Mouse (Mus musculus) right cerebral cortex, adult 18-20 months (tissue): Measurements from ENCODE around the gene Klf8.
"Not testable (repeated sequence)": the region's sequence is repeated elsewhere in the genome, so short reads cannot be mapped to it uniquely, and the experiment has no call there.

Source experiments
- DNase-seq: peaks from one replicate; pipeline ENCODE4 v3.0.0; 2022; ENCODE audit warnings: mixed read lengths

The Klf8 gene

GRCm38 (mm10) chrX:153237304-153237919 lies at the start of gene Klf8:
Klf8 (plus strand) TSS chrX:153237466.
- DNase-seq = peak; percentile 14

GRCm38 (mm10) chrX:153199185-153199584 lies 38.1 kb upstream of the Klf8 start:
- not testable (repeated sequence) for DNase-seq

GRCm38 (mm10) chrX:153211101-153211500 lies 26.2 kb upstream of the Klf8 start:
- DNase-seq = no peak

GRCm38 (mm10) chrX:153231240-153231639 lies 6.0 kb upstream of the Klf8 start:
- no peak for DNase-seq

- DNase-seq = no peak
Measured at GRCm38 (mm10) chrX:153233255-153233654, 4.0 kb upstream of the Klf8 start.

GRCm38 (mm10) chrX:153237920-153238504 lies 746 bp downstream of the Klf8 start:
- peak; percentile 32 for DNase-seq

GRCm38 (mm10) chrX:153254256-153254655 lies 17.0 kb downstream of the Klf8 start:
- DNase-seq = no peak

- peak; percentile 15 for DNase-seq
Measured at GRCm38 (mm10) chrX:153255504-153255903, 18.2 kb downstream of the Klf8 start.

GRCm38 (mm10) chrX:153282185-153282584 lies 44.9 kb downstream of the Klf8 start:
- DNase-seq = no peak

GRCm38 (mm10) chrX:153311356-153311755 lies 74.1 kb downstream of the Klf8 start:
- no peak for DNase-seq

GRCm38 (mm10) chrX:153323105-153323504 lies 85.8 kb downstream of the Klf8 start:
- DNase-seq = no peak

GRCm38 (mm10) chrX:153334140-153334539 lies 96.9 kb downstream of the Klf8 start:
- DNase-seq = not testable (repeated sequence)

- peak; percentile 47 for DNase-seq
Measured at GRCm38 (mm10) chrX:153359331-153360215, 122.3 kb downstream of the Klf8 start.

GRCm38 (mm10) chrX:153360216-153360590 lies 122.9 kb downstream of the Klf8 start:
- no peak for DNase-seq

- no peak for DNase-seq
Measured at GRCm38 (mm10) chrX:153360666-153361269, 123.5 kb downstream of the Klf8 start.

GRCm38 (mm10) chrX:153366754-153367153 lies 129.5 kb downstream of the Klf8 start:
- DNase-seq = peak; percentile 51

GRCm38 (mm10) chrX:153369780-153370179 lies 132.5 kb downstream of the Klf8 start:
- no peak for DNase-seq

GRCm38 (mm10) chrX:153375105-153375504 lies 137.8 kb downstream of the Klf8 start:
- DNase-seq = no peak

- no peak for DNase-seq
Measured at GRCm38 (mm10) chrX:153381753-153382152, 144.5 kb downstream of the Klf8 start.

GRCm38 (mm10) chrX:153389291-153389690 lies 152.0 kb downstream of the Klf8 start:
- DNase-seq = no peak

GRCm38 (mm10) chrX:153417067-153417466 lies 179.8 kb downstream of the Klf8 start:
- DNase-seq = no peak

- DNase-seq = peak; percentile 8
Measured at GRCm38 (mm10) chrX:153433659-153434293, 196.5 kb downstream of the Klf8 start.

- DNase-seq = no peak
Measured at GRCm38 (mm10) chrX:153439573-153439972, 202.3 kb downstream of the Klf8 start.
